Mouse (Mus musculus) adrenal gland, postnatal 10 days (tissue): ENCODE measurements around the gene Etfrf1. TPM values are rescaled to one million over a fixed set of nuclear protein-coding genes. Genes with fewer than 3 reads are reported as not detected.
A peak's percentile ranks its signal among the peaks of the same experiment; 100 is the strongest.

ENCODE experiments used
- DNase-seq: peaks from one replicate; pipeline ENCODE4 v3.0.0; 2021; ENCODE audit warnings: mixed read lengths
- long read RNA-seq, 2 experiments: library from polyadenylated mRNA; stranded (forward); transcript quantifications; one replicate each; pipeline ENCODE4 v2.0.0; 2021
- total RNA-seq, 2 experiments: library from RNA; stranded (reverse); gene quantifications; 2 replicates each; pipeline ENCODE4 v1.2.3; 2021

Gene Etfrf1
- total RNA-seq: 100 to 1,000 TPM; 143 to 163 TPM
- long read RNA-seq, experiment 1, transcript Etfrf1-207 (3 exons, 1,374 nt): major isoform, 160 of 201 reads
- long read RNA-seq, experiment 1, partial matches to known transcripts: 10 of 201 reads
- long read RNA-seq, experiment 1, other reads (novel, unspliced or antisense): 24 of 201 reads
- long read RNA-seq, experiment 2, transcript Etfrf1-201 (3 exons, 2,436 nt): minor isoform, 9 of 171 reads
- long read RNA-seq, experiment 2, transcript Etfrf1-207 (3 exons, 1,374 nt): major isoform, 125 of 171 reads
- long read RNA-seq, experiment 2, partial matches to known transcripts: 4 of 171 reads
- long read RNA-seq, experiment 2, other reads (novel, unspliced or antisense): 28 of 171 reads

- peak; percentile 97 for DNase-seq
Observed at GRCm38 (mm10) chr6:145210816-145211338, at the start of gene Etfrf1, which contains the start of gene Casc1. Gene Etfrf1, plus strand, starts transcription at chr6:145211134. Gene Casc1, minus strand, starts transcription at chr6:145211005.

- no peak for DNase-seq
Observed at GRCm38 (mm10) chr6:145171892-145172606, 38.9 kb upstream of the Etfrf1 start.

- DNase-seq: peak; percentile 94
Observed at GRCm38 (mm10) chr6:145173781-145174191, 37.1 kb upstream of the Etfrf1 start.

GRCm38 (mm10) chr6:145175571-145175981 lies 35.4 kb upstream of the Etfrf1 start:
- DNase-seq: peak; percentile 77

GRCm38 (mm10) chr6:145176474-145176873 lies 34.5 kb upstream of the Etfrf1 start:
- no peak for DNase-seq

- DNase-seq: peak; percentile 76
Observed at GRCm38 (mm10) chr6:145179665-145180064, 31.3 kb upstream of the Etfrf1 start.

- DNase-seq: peak; percentile 83
Observed at GRCm38 (mm10) chr6:145182044-145182443, 28.9 kb upstream of the Etfrf1 start.

GRCm38 (mm10) chr6:145186096-145186495 lies 24.8 kb upstream of the Etfrf1 start:
- no peak for DNase-seq

- DNase-seq: no peak
Observed at GRCm38 (mm10) chr6:145187093-145188088, 23.5 kb upstream of the Etfrf1 start.

- DNase-seq: no peak
Observed at GRCm38 (mm10) chr6:145193038-145193437, 17.9 kb upstream of the Etfrf1 start.

- no peak for DNase-seq
Observed at GRCm38 (mm10) chr6:145193446-145193845, 17.5 kb upstream of the Etfrf1 start.

- no peak for DNase-seq
Observed at GRCm38 (mm10) chr6:145197949-145198686, 12.8 kb upstream of the Etfrf1 start.

GRCm38 (mm10) chr6:145202432-145203125 lies 8.4 kb upstream of the Etfrf1 start:
- DNase-seq: no peak

GRCm38 (mm10) chr6:145204440-145204839 lies 6.5 kb upstream of the Etfrf1 start:
- no peak for DNase-seq

- DNase-seq: no peak
Observed at GRCm38 (mm10) chr6:145205142-145205541, 5.8 kb upstream of the Etfrf1 start.

GRCm38 (mm10) chr6:145210056-145210680 lies 766 bp upstream of the Etfrf1 start:
- no peak for DNase-seq

- DNase-seq: peak; percentile 32
Observed at GRCm38 (mm10) chr6:145211376-145212305, 707 bp downstream of the Etfrf1 start.

- no peak for DNase-seq
Observed at GRCm38 (mm10) chr6:145213916-145214315, 3.0 kb downstream of the Etfrf1 start.

- no peak for DNase-seq
Observed at GRCm38 (mm10) chr6:145215826-145216225, 4.9 kb downstream of the Etfrf1 start.
